Mouse (Mus musculus) thymus, adult 2 months (tissue): ENCODE results near the gene Pcdh18.

Experiments
- CTCF ChIP-seq: fragments of 200-500 bp; IDR thresholded peaks from 2 replicates; pipeline ENCODE4 v1.5.1; 2012; ENCODE audit warnings: mild to moderate bottlenecking, control low read depth, low read length, moderate library complexity, borderline replicate concordance; ENCODE audit not compliant: control insufficient read depth, poor library complexity, insufficient read depth; ENCODE audit errors: extremely low read depth
- POLR2A ChIP-seq: fragments of 200-500 bp; IDR thresholded peaks from 2 replicates; pipeline ENCODE4 v1.6.1; 2012; ENCODE audit warnings: mild to moderate bottlenecking, low read length, control low read depth, moderate library complexity; ENCODE audit not compliant: control insufficient read depth, poor library complexity, insufficient read depth; ENCODE audit errors: extremely low read depth

DNA sequence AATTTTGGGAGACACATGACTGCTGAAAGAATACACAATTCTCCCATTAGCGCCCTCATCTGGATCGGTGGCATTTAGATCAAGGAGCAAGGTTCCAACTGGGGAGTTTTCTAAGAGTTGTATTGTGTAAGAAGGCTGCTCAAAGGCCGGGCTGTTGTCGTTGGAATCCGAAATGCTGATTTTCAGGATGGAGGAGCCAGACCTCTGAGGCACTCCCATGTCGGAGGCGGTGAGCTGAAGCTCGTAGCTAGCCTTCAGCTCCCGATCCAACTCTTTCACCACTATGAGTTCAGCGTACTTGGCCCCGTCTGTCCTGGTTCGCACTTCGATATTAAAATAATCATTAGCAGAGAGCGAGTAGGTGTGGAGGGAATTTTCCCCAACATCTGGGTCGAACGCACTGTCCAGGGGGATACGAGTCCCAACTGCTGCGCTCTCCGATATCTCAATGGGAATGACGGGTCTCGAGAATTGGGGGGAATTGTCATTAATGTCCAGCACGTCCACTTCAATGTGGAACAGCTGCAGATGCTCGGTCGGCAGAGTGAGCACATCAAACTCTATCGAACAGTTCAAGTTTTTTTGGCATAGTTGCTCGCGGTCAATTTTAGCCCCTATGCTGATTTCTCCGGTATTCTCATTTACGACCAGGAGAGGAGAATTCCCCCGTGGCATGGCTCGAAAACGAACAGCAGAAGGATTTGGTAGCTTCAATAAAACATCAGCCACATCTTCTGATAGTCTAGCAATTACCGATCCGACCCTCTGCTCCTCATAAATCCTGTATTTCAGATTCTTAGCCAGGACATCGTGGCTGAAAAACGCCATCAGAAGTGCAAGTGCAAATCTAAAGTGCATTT lies 909 bp downstream of the Pcdh18 start:
- no peak for TF ChIP-seq POLR2A
- TF ChIP-seq CTCF, result no peak
